Mouse (Mus musculus) liver, embryonic 13.5 days (tissue): ENCODE results near the gene Prkce. TPM values are rescaled to one million over a fixed set of nuclear protein-coding genes. Genes with fewer than 3 reads are reported as not detected.

ENCODE experiments used
- ATAC-seq: fragments of 200-750 bp; cut with Nextera tagmentation; 2 replicates; pipeline ENCODE4 v1.8.0; 2017; ENCODE audit warnings: low read depth, mild to moderate bottlenecking, moderate number of reproducible peaks, moderate library complexity
- DNase-seq: peaks from one replicate; pipeline ENCODE4 v3.0.0; 2022
- H3K27ac ChIP-seq: fragments of 300-500 bp; sonication (generic); 2 replicates; pipeline ENCODE4 v1.5.1; 2015; ENCODE audit warnings: moderate library complexity, mild to moderate bottlenecking, inconsistent platforms
- H3K27me3 ChIP-seq: fragments of 300-500 bp; sonication (generic); 2 replicates; pipeline ENCODE4 v1.6.1; 2015; ENCODE audit warnings: mild to moderate bottlenecking, inconsistent platforms
- H3K36me3 ChIP-seq: fragments of 300-500 bp; sonication (generic); 2 replicates; pipeline ENCODE4 v1.6.1; 2015; ENCODE audit warnings: mild to moderate bottlenecking, inconsistent platforms
- H3K4me1 ChIP-seq: fragments of 300-500 bp; sonication (generic); replicated peaks from 2 replicates; pipeline ENCODE4 v1.6.1; 2015; ENCODE audit warnings: inconsistent platforms
- H3K4me2 ChIP-seq: fragments of 300-500 bp; sonication (generic); 2 replicates; pipeline ENCODE4 v1.6.1; 2015; ENCODE audit warnings: inconsistent platforms, mild to moderate bottlenecking, moderate library complexity
- H3K4me3 ChIP-seq: fragments of 300-500 bp; sonication (generic); replicated peaks from 2 replicates; pipeline ENCODE4 v1.5.1; 2015; ENCODE audit warnings: mild to moderate bottlenecking, inconsistent platforms
- H3K9ac ChIP-seq: fragments of 300-500 bp; sonication (generic); 2 replicates; pipeline ENCODE4 v1.6.1; 2015; ENCODE audit warnings: mild to moderate bottlenecking, inconsistent platforms
- H3K9me3 ChIP-seq: fragments of 300-500 bp; sonication (generic); replicated peaks from 2 replicates; pipeline ENCODE4 v1.6.1; 2016; ENCODE audit warnings: inconsistent platforms
- WGBS: fragments of 180-500 bp; shearing (Covaris S2); methylation state at CpG from one replicate; pipeline ENCODE4 v1.1.7; 2015; ENCODE audit not compliant: insufficient replicate concordance; 5-methylcytosine and 5-hydroxymethylcytosine counted together
- polyA plus RNA-seq: library from polyadenylated mRNA; unstranded; fragments of >200 nt; fragmentation: Nextera tagmentation; extraction: Ambion mirVana; gene quantifications from 2 replicates; pipeline ENCODE4 v1.2.1, GENCODE M21; 2015

The Prkce gene
- polyA plus RNA-seq, 1 experiment from 2014 or later: 0.90 TPM

- no peak for DNase-seq
- no peak overlapping the region for H3K4me3 ChIP-seq
- H3K4me1 ChIP-seq: peaks cover 7% of the 10 kb centered on the region
- H3K4me2 ChIP-seq: no peak overlapping the region
- no peaks in the 10 kb centered on the region for H3K36me3 ChIP-seq
- no peak for ATAC-seq
- H3K27me3 ChIP-seq: no peaks in the 10 kb centered on the region
- 70% methylated on average over 10 of the region's 10 CpGs for whole genome bisulfite sequencing
- no peak overlapping the region for H3K9ac ChIP-seq
- no peak overlapping the region for H3K27ac ChIP-seq
- no peaks in the 10 kb centered on the region for H3K9me3 ChIP-seq
These were observed 315.1 kb downstream of the Prkce start for GRCm38 (mm10) chr17:86482675-86483074.

- Histone ChIP-seq H3K4me3 (no peak overlapping the region), H3K27ac (no peak overlapping the region), H3K36me3 (no peaks in the 10 kb centered on the region), H3K4me2 (no peak overlapping the region), H3K9me3 (no peaks in the 10 kb centered on the region), H3K9ac (no peak overlapping the region), H3K4me1 (peaks cover 15% of the 10 kb centered on the region), H3K27me3 (no peaks in the 10 kb centered on the region)
- 1% methylated on average over 3 of the region's 3 CpGs for WGBS
- DNase-seq (peak; percentile 30), ATAC-seq (peak; percentile 57)
These were observed 316.6 kb downstream of the Prkce start for GRCm38 (mm10) chr17:86484087-86484737.

GRCm38 (mm10) chr17:86486657-86487056, 319.1 kb downstream of the Prkce start:
- no peak overlapping the region for H3K4me3 ChIP-seq
- H3K9ac ChIP-seq: no peak overlapping the region
- no peaks in the 10 kb centered on the region for H3K27me3 ChIP-seq
- no peak overlapping the region for H3K4me2 ChIP-seq
- H3K4me1 ChIP-seq: peaks cover 15% of the 10 kb centered on the region
- no peak for DNase-seq
- H3K9me3 ChIP-seq: no peaks in the 10 kb centered on the region
- H3K27ac ChIP-seq: no peak overlapping the region
- 54% methylated on average over 5 of the region's 5 CpGs for WGBS
- no peak for ATAC-seq
- no peaks in the 10 kb centered on the region for H3K36me3 ChIP-seq

GRCm38 (mm10) chr17:86487450-86487849, 319.9 kb downstream of the Prkce start:
- Histone ChIP-seq H3K9me3 (no peaks in the 10 kb centered on the region), H3K36me3 (no peaks in the 10 kb centered on the region), H3K27me3 (no peaks in the 10 kb centered on the region), H3K4me3 (no peak overlapping the region), H3K27ac (no peak overlapping the region), H3K4me2 (no peak overlapping the region), H3K9ac (no peak overlapping the region), H3K4me1 (peaks cover 21% of the 10 kb centered on the region)
- ATAC-seq: peak; percentile 23; the same call in 1 of the 2 replicates
- WGBS: 20% methylated on average over 3 of the region's 3 CpGs
- no peak for DNase-seq

- H3K27ac ChIP-seq: no peak overlapping the region
- no peak for ATAC-seq
- no peak overlapping the region for H3K4me3 ChIP-seq
- H3K4me1 ChIP-seq: peaks cover 44% of the 10 kb centered on the region
- no peak for DNase-seq
- 68% methylated on average over 10 of the region's 10 CpGs for WGBS
- H3K9me3 ChIP-seq: no peaks in the 10 kb centered on the region
- H3K36me3 ChIP-seq: no peaks in the 10 kb centered on the region
- no peak overlapping the region for H3K4me2 ChIP-seq
- H3K9ac ChIP-seq: no peak overlapping the region
- no peaks in the 10 kb centered on the region for H3K27me3 ChIP-seq
These were observed 322.2 kb downstream of the Prkce start for GRCm38 (mm10) chr17:86489827-86490226.

- no peaks in the 10 kb centered on the region for H3K36me3 ChIP-seq
- no peak overlapping the region for H3K4me3 ChIP-seq
- H3K4me1 ChIP-seq: peaks cover 41% of the 10 kb centered on the region
- H3K9me3 ChIP-seq: no peaks in the 10 kb centered on the region
- WGBS: 25% methylated on average over 7 of the region's 7 CpGs
- DNase-seq: no peak
- H3K27me3 ChIP-seq: no peaks in the 10 kb centered on the region
- H3K4me2 ChIP-seq: no peak overlapping the region
- ATAC-seq: peak; percentile 63
- no peak overlapping the region for H3K27ac ChIP-seq
- H3K9ac ChIP-seq: no peak overlapping the region
These were observed 324.8 kb downstream of the Prkce start for GRCm38 (mm10) chr17:86492376-86492775.

- Histone ChIP-seq H3K9ac (no peak overlapping the region), H3K4me2 (no peak overlapping the region), H3K9me3 (no peaks in the 10 kb centered on the region), H3K27ac (no peak overlapping the region), H3K27me3 (no peaks in the 10 kb centered on the region), H3K4me3 (no peak overlapping the region), H3K4me1 (peaks cover 31% of the 10 kb centered on the region), H3K36me3 (no peaks in the 10 kb centered on the region)
- DNase-seq (no peak), ATAC-seq (no peak)
- 65% methylated on average over 8 of the region's 8 CpGs for WGBS
These were observed 326.4 kb downstream of the Prkce start for GRCm38 (mm10) chr17:86493891-86494420.

- Histone ChIP-seq H3K4me1 (peaks cover 31% of the 10 kb centered on the region), H3K36me3 (no peaks in the 10 kb centered on the region), H3K4me2 (peak overlapping the region; percentile 28; the same call in 1 of the 2 replicates), H3K9me3 (no peaks in the 10 kb centered on the region), H3K9ac (no peak overlapping the region), H3K27me3 (no peaks in the 10 kb centered on the region), H3K27ac (peak overlapping the region; percentile 54; the same call in 1 of the 2 replicates), H3K4me3 (no peak overlapping the region)
- 31% methylated on average over 6 of the region's 6 CpGs for WGBS
- no peak for DNase-seq
- ATAC-seq: peak; percentile 56; the same call in 1 of the 2 replicates
These were observed 326.9 kb downstream of the Prkce start for GRCm38 (mm10) chr17:86494494-86494893.

GRCm38 (mm10) chr17:86494895-86495294, 327.3 kb downstream of the Prkce start:
- Histone ChIP-seq H3K36me3 (no peaks in the 10 kb centered on the region), H3K9me3 (no peaks in the 10 kb centered on the region), H3K9ac (no peak overlapping the region), H3K27me3 (no peaks in the 10 kb centered on the region), H3K4me1 (peaks cover 31% of the 10 kb centered on the region), H3K4me3 (no peak overlapping the region), H3K27ac (peak overlapping the region; percentile 54; the same call in 1 of the 2 replicates), H3K4me2 (peak overlapping the region; percentile 28; the same call in 1 of the 2 replicates)
- ATAC-seq: peak; percentile 48
- no peak for DNase-seq
- WGBS: 17% methylated on average over 6 of the region's 6 CpGs

- Histone ChIP-seq H3K27me3 (no peaks in the 10 kb centered on the region), H3K27ac (no peak overlapping the region), H3K4me2 (no peak overlapping the region), H3K4me1 (peaks cover 31% of the 10 kb centered on the region), H3K36me3 (no peaks in the 10 kb centered on the region), H3K9ac (no peak overlapping the region), H3K4me3 (no peak overlapping the region), H3K9me3 (no peaks in the 10 kb centered on the region)
- WGBS: 71% methylated on average over 9 of the region's 9 CpGs
- DNase-seq (no peak), ATAC-seq (no peak)
These were observed 328.7 kb downstream of the Prkce start for GRCm38 (mm10) chr17:86496123-86496771.

GRCm38 (mm10) chr17:86497302-86497701, 329.7 kb downstream of the Prkce start:
- 60% methylated on average over 4 of the region's 4 CpGs for WGBS
- no peaks in the 10 kb centered on the region for H3K27me3 ChIP-seq
- H3K9ac ChIP-seq: no peak overlapping the region
- no peak overlapping the region for H3K27ac ChIP-seq
- no peaks in the 10 kb centered on the region for H3K9me3 ChIP-seq
- no peak overlapping the region for H3K4me2 ChIP-seq
- no peak for DNase-seq
- no peaks in the 10 kb centered on the region for H3K36me3 ChIP-seq
- ATAC-seq: no peak
- peaks cover 26% of the 10 kb centered on the region for H3K4me1 ChIP-seq
- H3K4me3 ChIP-seq: no peak overlapping the region
